Mouse (Mus musculus): ENCODE data around the gene Gnb1l. TPM values are rescaled to one million over a fixed set of nuclear protein-coding genes. Genes with fewer than 3 reads are reported as not detected.

The Gnb1l gene
- polyA plus RNA-seq, 1 experiment from 2014 or later: 11.5 TPM

GRCm38 (mm10) chr16:18464271-18464670, 34.2 kb upstream of the Gnb1l start:
- WGBS: 72% methylated on average over 3 of the region's 3 CpGs
- no peak overlapping the region for H3K9ac ChIP-seq
- no peak overlapping the region for H3K4me3 ChIP-seq

GRCm38 (mm10) chr16:18470829-18471228, 27.7 kb upstream of the Gnb1l start:
- Histone ChIP-seq H3K4me3 (no peak overlapping the region), H3K27ac (no peak overlapping the region), H3K9me3 (replicated peaks) (no peaks in the 10 kb centered on the region), H3K9ac (no peak overlapping the region), H3K4me2 (replicated peaks) (no peak overlapping the region), H3K27me3 (no peaks in the 10 kb centered on the region), H3K4me1 (0 out of 2 replicates have a peak, but pooled peaks cover 2% of the 10 kb centered on the region), H3K36me3 (peaks cover 30% of the 10 kb centered on the region)
- 29% methylated on average over 1 of the region's 1 CpGs for WGBS
- ATAC-seq (ENCODE audit: low FRiP score): no peak

More at GRCm38 (mm10) chr16:18464271-18464670, 34.2 kb upstream of the Gnb1l start:
- Histone ChIP-seq H3K9me3 (replicated peaks) (no peaks in the 10 kb centered on the region), H3K4me1 (peaks cover 12% of the 10 kb centered on the region), H3K4me2 (replicated peaks) (no peak overlapping the region), H3K27me3 (peaks cover 16% of the 10 kb centered on the region), H3K27ac (no peak overlapping the region), H3K36me3 (peaks cover 7% of the 10 kb centered on the region)
- no peak for ATAC-seq (ENCODE audit: low FRiP score)

GRCm38 (mm10) chr16:18471381-18471955, 27.0 kb upstream of the Gnb1l start:
- no peak overlapping the region for H3K4me2 ChIP-seq (replicated peaks)
- ATAC-seq (ENCODE audit: low FRiP score): no peak
- WGBS: 73% methylated on average over 11 of the region's 11 CpGs
- H3K36me3 ChIP-seq: peaks cover 31% of the 10 kb centered on the region
- H3K4me3 ChIP-seq: no peak overlapping the region
- H3K4me1 ChIP-seq: 0 out of 2 replicates have a peak, but pooled peaks cover 2% of the 10 kb centered on the region
- H3K9me3 ChIP-seq (replicated peaks): no peaks in the 10 kb centered on the region
- H3K27ac ChIP-seq: no peak overlapping the region
- no peak overlapping the region for H3K9ac ChIP-seq
- no peaks in the 10 kb centered on the region for H3K27me3 ChIP-seq

- H3K9me3 ChIP-seq (replicated peaks): no peaks in the 10 kb centered on the region
- no peak overlapping the region for H3K4me2 ChIP-seq (replicated peaks)
- H3K9ac ChIP-seq: no peak overlapping the region
- no peak overlapping the region for H3K4me3 ChIP-seq
- no peaks in the 10 kb centered on the region for H3K27me3 ChIP-seq
- ATAC-seq (ENCODE audit: low FRiP score): no peak
- peaks cover 31% of the 10 kb centered on the region for H3K36me3 ChIP-seq
- H3K4me1 ChIP-seq: 0 out of 2 replicates have a peak, but pooled peaks cover 2% of the 10 kb centered on the region
- 86% methylated on average over 6 of the region's 6 CpGs for WGBS
- no peak overlapping the region for H3K27ac ChIP-seq
These were observed 26.5 kb upstream of the Gnb1l start for GRCm38 (mm10) chr16:18471976-18472375.

DNA sequence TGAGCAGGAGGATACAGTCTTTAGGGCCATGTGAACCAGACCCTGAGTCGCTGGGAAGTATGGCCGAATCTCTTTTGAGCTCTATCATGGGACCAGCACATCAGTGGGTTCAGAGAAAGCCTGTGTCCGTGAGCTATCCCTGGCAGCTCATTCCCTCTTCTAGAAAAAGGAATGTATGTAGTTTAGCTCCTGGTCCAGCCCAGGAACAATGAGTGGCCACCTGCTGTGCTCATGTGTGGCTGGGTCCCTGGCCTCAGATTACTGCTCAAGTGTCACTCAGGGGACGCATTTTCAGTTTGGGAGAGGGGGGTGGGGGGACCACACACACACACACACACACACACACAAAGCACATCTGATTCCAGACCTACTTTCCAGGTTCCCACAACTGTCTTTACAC, 26.1 kb upstream of the Gnb1l start:
- ATAC-seq (ENCODE audit: low FRiP score): no peak
- no peak overlapping the region for H3K4me2 ChIP-seq (replicated peaks)
- H3K4me3 ChIP-seq: no peak overlapping the region
- H3K36me3 ChIP-seq: peaks cover 31% of the 10 kb centered on the region
- 73% methylated on average over 4 of the region's 4 CpGs for WGBS
- 0 out of 2 replicates have a peak, but pooled peaks cover 2% of the 10 kb centered on the region for H3K4me1 ChIP-seq
- no peak overlapping the region for H3K27ac ChIP-seq
- H3K9ac ChIP-seq: no peak overlapping the region
- H3K9me3 ChIP-seq (replicated peaks): no peaks in the 10 kb centered on the region
- H3K27me3 ChIP-seq: no peaks in the 10 kb centered on the region

- H3K9me3 ChIP-seq (replicated peaks): no peaks in the 10 kb centered on the region
- peaks cover 32% of the 10 kb centered on the region for H3K36me3 ChIP-seq
- ATAC-seq (ENCODE audit: low FRiP score): no peak
- 90% methylated on average over 7 of the region's 8 CpGs for WGBS
- H3K4me1 ChIP-seq: 0 out of 2 replicates have a peak, but pooled peaks cover 2% of the 10 kb centered on the region
- H3K27me3 ChIP-seq: no peaks in the 10 kb centered on the region
- no peak overlapping the region for H3K4me3 ChIP-seq
- no peak overlapping the region for H3K4me2 ChIP-seq (replicated peaks)
- no peak overlapping the region for H3K9ac ChIP-seq
- no peak overlapping the region for H3K27ac ChIP-seq
These were observed 25.5 kb upstream of the Gnb1l start for GRCm38 (mm10) chr16:18472976-18473375.

GRCm38 (mm10) chr16:18474021-18474420, 24.5 kb upstream of the Gnb1l start:
- H3K9me3 ChIP-seq (replicated peaks): no peaks in the 10 kb centered on the region
- H3K27ac ChIP-seq: no peak overlapping the region
- H3K4me3 ChIP-seq: no peak overlapping the region
- 92% methylated on average over 2 of the region's 2 CpGs for WGBS
- H3K27me3 ChIP-seq: no peaks in the 10 kb centered on the region
- H3K36me3 ChIP-seq: peaks cover 29% of the 10 kb centered on the region
- no peak overlapping the region for H3K9ac ChIP-seq
- H3K4me2 ChIP-seq (replicated peaks): no peak overlapping the region
- no peak for ATAC-seq (ENCODE audit: low FRiP score)
- 0 out of 2 replicates have a peak, but pooled peaks cover 2% of the 10 kb centered on the region for H3K4me1 ChIP-seq

DNA sequence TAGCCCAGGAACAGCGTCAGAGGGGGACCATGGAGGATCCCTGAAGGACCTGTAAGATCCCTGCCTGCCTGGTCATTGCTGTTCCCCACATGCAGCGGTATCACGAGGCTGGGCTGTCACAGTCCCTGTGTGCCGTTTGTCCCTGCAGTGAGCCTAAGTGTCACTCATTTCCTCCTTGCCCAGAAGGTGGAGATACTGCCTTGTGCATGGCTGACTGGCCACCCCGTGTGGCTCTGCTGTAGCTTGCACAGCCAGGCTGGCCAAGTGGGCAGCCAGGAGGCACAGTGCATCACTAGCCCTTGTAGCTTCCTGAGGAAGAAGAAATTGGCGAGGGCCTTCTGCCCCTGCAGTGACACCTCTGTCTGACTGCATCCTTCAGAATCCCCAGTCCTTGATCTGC, 20.5 kb upstream of the Gnb1l start:
- peaks cover 3% of the 10 kb centered on the region; the same call in 1 of the 2 replicates for H3K4me1 ChIP-seq
- H3K27me3 ChIP-seq: 0 out of 2 replicates have a peak, but pooled peaks cover 3% of the 10 kb centered on the region
- H3K4me3 ChIP-seq: no peak overlapping the region
- 69% methylated on average over 6 of the region's 6 CpGs for WGBS
- H3K36me3 ChIP-seq: peaks cover 14% of the 10 kb centered on the region; the same call in 1 of the 2 replicates
- no peaks in the 10 kb centered on the region for H3K9me3 ChIP-seq (replicated peaks)
- no peak for ATAC-seq (ENCODE audit: low FRiP score)
- H3K4me2 ChIP-seq (replicated peaks): no peak overlapping the region
- H3K27ac ChIP-seq: no peak overlapping the region
- H3K9ac ChIP-seq: no peak overlapping the region

GRCm38 (mm10) chr16:18479667-18480066, 18.8 kb upstream of the Gnb1l start:
- Histone ChIP-seq H3K9ac (no peak overlapping the region), H3K36me3 (peaks cover 11% of the 10 kb centered on the region; the same call in 1 of the 2 replicates), H3K27me3 (0 out of 2 replicates have a peak, but pooled peaks cover 3% of the 10 kb centered on the region), H3K4me3 (no peak overlapping the region), H3K9me3 (replicated peaks) (no peaks in the 10 kb centered on the region), H3K27ac (no peak overlapping the region), H3K4me2 (replicated peaks) (no peak overlapping the region), H3K4me1 (peaks cover 16% of the 10 kb centered on the region)
- 42% methylated on average over 7 of the region's 7 CpGs for WGBS
- ATAC-seq (ENCODE audit: low FRiP score): no peak

DNA sequence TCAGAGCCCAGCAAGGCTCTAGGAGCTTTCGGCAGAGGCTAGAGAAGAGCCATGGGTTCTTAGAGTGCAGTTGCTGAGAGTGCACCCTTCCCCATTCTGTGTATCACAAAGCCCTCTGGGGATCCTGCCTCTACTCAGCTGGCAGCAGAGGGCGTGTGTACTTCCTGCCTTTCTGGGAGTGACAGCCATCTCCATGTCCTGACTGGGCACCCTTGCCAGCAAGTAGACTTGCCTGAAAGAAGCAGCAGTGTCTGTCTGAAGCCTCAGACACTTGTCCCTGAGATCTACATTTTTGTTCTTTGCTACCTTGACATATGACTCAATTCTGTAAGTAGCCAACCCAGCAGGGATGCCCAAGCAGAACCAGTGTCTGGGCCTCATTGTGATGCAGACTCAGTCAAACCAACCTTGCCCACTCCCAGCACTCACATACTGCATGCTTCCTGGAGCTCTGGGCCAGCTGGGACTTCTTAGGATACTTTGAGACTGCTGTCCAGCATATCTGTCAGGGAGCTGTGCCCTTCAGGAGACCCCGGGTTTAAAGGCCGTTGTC, 17.5 kb upstream of the Gnb1l start:
- Histone ChIP-seq H3K27ac (no peak overlapping the region), H3K4me2 (replicated peaks) (no peak overlapping the region), H3K36me3 (peaks cover 2% of the 10 kb centered on the region; the same call in 1 of the 2 replicates), H3K9ac (no peak overlapping the region), H3K4me1 (peaks cover 18% of the 10 kb centered on the region), H3K4me3 (no peak overlapping the region), H3K27me3 (0 out of 2 replicates have a peak, but pooled peaks cover 3% of the 10 kb centered on the region), H3K9me3 (replicated peaks) (no peaks in the 10 kb centered on the region)
- no peak for ATAC-seq (ENCODE audit: low FRiP score)
- 61% methylated on average over 4 of the region's 4 CpGs for WGBS

DNA sequence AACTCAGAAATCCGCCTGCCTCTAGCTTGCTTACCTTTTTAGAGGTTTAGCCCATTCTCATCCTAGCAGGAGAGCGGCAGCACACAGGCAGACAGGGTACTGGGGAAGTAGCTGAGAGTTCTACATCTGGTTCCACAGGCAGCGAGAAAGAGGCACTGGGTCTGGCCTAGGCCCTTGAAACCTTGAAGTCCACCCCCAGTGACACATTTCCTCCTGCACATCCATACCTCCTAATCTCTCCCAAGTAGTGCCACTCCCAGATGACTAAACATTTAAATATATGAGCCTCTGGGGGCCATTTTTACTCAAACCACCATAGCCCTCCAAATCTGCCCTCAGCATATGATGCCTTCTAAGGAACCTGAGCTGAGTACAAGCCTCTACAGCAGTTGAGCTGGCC, 16.1 kb upstream of the Gnb1l start:
- 0 out of 2 replicates have a peak, but pooled peaks cover 3% of the 10 kb centered on the region for H3K27me3 ChIP-seq
- no peak overlapping the region for H3K9ac ChIP-seq
- no peak overlapping the region for H3K4me2 ChIP-seq (replicated peaks)
- no peak overlapping the region for H3K4me3 ChIP-seq
- no peak for ATAC-seq (ENCODE audit: low FRiP score)
- H3K9me3 ChIP-seq (replicated peaks): no peaks in the 10 kb centered on the region
- H3K36me3 ChIP-seq: peaks cover 2% of the 10 kb centered on the region; the same call in 1 of the 2 replicates
- 90% methylated on average over 3 of the region's 3 CpGs for WGBS
- no peak overlapping the region for H3K27ac ChIP-seq
- H3K4me1 ChIP-seq: peaks cover 18% of the 10 kb centered on the region

- Histone ChIP-seq H3K4me1 (peaks cover 18% of the 10 kb centered on the region), H3K9me3 (replicated peaks) (no peaks in the 10 kb centered on the region), H3K27ac (no peak overlapping the region), H3K4me2 (replicated peaks) (no peak overlapping the region), H3K9ac (no peak overlapping the region), H3K36me3 (no peaks in the 10 kb centered on the region; the same call in 1 of the 2 replicates), H3K27me3 (0 out of 2 replicates have a peak, but pooled peaks cover 3% of the 10 kb centered on the region), H3K4me3 (no peak overlapping the region)
- ATAC-seq (ENCODE audit: low FRiP score): no peak
- WGBS: 58% methylated on average over 5 of the region's 5 CpGs
These were observed 14.7 kb upstream of the Gnb1l start for GRCm38 (mm10) chr16:18483839-18484238.

Measured in hindbrain, embryonic 12.5 days (tissue).